Mouse (Mus musculus) heart, embryonic 15.5 days (tissue): ENCODE results near the gene Smtnl2. TPM values are rescaled to one million over a fixed set of nuclear protein-coding genes. Genes with fewer than 3 reads are reported as not detected.
"Not testable (repeated sequence)": the region's sequence is repeated elsewhere in the genome, so short reads cannot be mapped to it uniquely, and the experiment has no call there.

ENCODE experiments used
- ATAC-seq: fragments of 200-750 bp; cut with Nextera tagmentation; replicated peaks from 2 replicates; pipeline ENCODE4 v1.8.0; 2017; ENCODE audit warnings: low read depth, moderate TSS enrichment; ENCODE audit not compliant: insufficient number of reproducible peaks, insufficient read depth, low FRiP score
- H3K27ac ChIP-seq: fragments of 300-500 bp; sonication (generic); 2 replicates; pipeline ENCODE4 v1.5.1; 2015; ENCODE audit warnings: mild to moderate bottlenecking, inconsistent platforms
- H3K27me3 ChIP-seq: fragments of 300-500 bp; sonication (generic); 2 replicates; pipeline ENCODE4 v1.6.1; 2015; ENCODE audit warnings: inconsistent platforms
- H3K36me3 ChIP-seq: fragments of 300-500 bp; sonication (generic); 2 replicates; pipeline ENCODE4 v1.6.1; 2015; ENCODE audit warnings: mild to moderate bottlenecking, inconsistent platforms
- H3K4me1 ChIP-seq: fragments of 300-500 bp; sonication (generic); replicated peaks from 2 replicates; pipeline ENCODE4 v1.6.1; 2015; ENCODE audit warnings: inconsistent platforms
- H3K4me2 ChIP-seq: fragments of 300-500 bp; sonication (generic); 2 replicates; pipeline ENCODE4 v1.6.1; 2015; ENCODE audit warnings: inconsistent platforms, mild to moderate bottlenecking, moderate library complexity
- H3K4me3 ChIP-seq: fragments of 300-500 bp; sonication (generic); 2 replicates; pipeline ENCODE4 v1.5.1; 2015; ENCODE audit warnings: mild to moderate bottlenecking, inconsistent platforms
- H3K9ac ChIP-seq: fragments of 300-500 bp; sonication (generic); 2 replicates; pipeline ENCODE4 v1.6.1; 2015; ENCODE audit warnings: mild to moderate bottlenecking, inconsistent platforms
- H3K9me3 ChIP-seq: fragments of 300-500 bp; sonication (generic); replicated peaks from 2 replicates; pipeline ENCODE4 v1.6.1; 2016; ENCODE audit warnings: inconsistent platforms
- WGBS: fragments of 180-500 bp; shearing (Covaris S2); methylation state at CpG from one replicate; pipeline ENCODE4 v1.1.7; 2015; ENCODE audit warnings: mixed read lengths; 5-methylcytosine and 5-hydroxymethylcytosine counted together
- microRNA-seq: library from miRNA; unstranded; fragments of <30 nt; microRNA quantifications from one replicate; pipeline ENCODE4, GENCODE M21; 2016
- polyA plus RNA-seq: library from polyadenylated mRNA; unstranded; fragments of >200 nt; fragmentation: Nextera tagmentation; extraction: Ambion mirVana; gene quantifications from 2 replicates; pipeline ENCODE4 v1.2.1, GENCODE M21; 2015

The Smtnl2 gene
- polyA plus RNA-seq, 1 experiment from 2014 or later, result 114 TPM

DNA sequence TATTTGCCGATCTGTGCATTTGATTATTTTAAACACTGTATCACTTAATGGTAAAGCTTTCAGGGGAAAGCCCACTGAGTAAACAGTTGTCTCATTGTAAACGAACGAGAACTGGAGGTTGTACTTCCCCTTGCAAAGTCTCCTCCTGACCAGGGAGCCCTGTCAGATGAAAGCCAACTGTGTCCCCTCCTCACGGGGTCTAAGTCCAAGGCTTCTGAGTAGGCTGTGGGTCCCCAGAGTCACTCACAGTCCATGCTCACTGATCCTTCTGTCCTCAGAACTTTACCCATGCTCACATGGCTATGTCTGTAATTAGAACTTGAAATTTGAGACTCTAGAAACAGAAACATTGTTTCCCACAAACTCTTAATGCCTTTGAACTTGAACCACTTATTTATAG is 61.9 kb downstream of the Smtnl2 start:
- H3K9me3 ChIP-seq, result no peaks in the 10 kb centered on the region
- no peak overlapping the region for H3K27ac ChIP-seq
- no peaks in the 10 kb centered on the region for H3K36me3 ChIP-seq
- no peak overlapping the region for H3K4me3 ChIP-seq
- H3K9ac ChIP-seq, result no peak overlapping the region
- no peak overlapping the region for H3K4me2 ChIP-seq
- no peak for ATAC-seq
- no peaks in the 10 kb centered on the region for H3K4me1 ChIP-seq
- H3K27me3 ChIP-seq, result no peaks in the 10 kb centered on the region
- WGBS, result 74% methylated on average over 4 of the region's 4 CpGs

DNA sequence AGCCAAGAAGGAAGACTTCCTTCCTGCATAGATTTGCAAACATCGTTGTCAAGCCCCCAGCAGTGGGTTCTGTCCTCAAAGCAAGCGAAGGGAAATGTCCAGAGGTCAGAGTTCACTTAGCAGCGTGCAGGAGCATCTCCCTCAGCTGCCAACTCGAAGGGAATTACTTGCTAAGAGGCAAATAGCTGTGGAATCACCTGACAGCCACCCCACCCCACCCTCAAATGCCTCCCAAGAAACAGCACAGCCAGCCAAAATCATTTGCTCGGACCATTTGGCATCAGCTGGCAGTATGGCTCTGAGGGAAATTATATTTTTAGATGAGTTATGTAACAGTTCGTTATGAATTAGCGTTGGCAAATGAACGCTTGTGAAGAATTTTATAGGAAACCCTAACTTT is 62.5 kb downstream of the Smtnl2 start:
- no peak overlapping the region for H3K4me3 ChIP-seq
- WGBS, result 54% methylated on average over 8 of the region's 8 CpGs
- no peaks in the 10 kb centered on the region for H3K9me3 ChIP-seq
- H3K9ac ChIP-seq, result no peak overlapping the region
- H3K36me3 ChIP-seq, result no peaks in the 10 kb centered on the region
- H3K4me1 ChIP-seq, result no peaks in the 10 kb centered on the region
- no peak overlapping the region for H3K4me2 ChIP-seq
- H3K27ac ChIP-seq, result no peak overlapping the region
- no peak for ATAC-seq
- H3K27me3 ChIP-seq, result no peaks in the 10 kb centered on the region

DNA sequence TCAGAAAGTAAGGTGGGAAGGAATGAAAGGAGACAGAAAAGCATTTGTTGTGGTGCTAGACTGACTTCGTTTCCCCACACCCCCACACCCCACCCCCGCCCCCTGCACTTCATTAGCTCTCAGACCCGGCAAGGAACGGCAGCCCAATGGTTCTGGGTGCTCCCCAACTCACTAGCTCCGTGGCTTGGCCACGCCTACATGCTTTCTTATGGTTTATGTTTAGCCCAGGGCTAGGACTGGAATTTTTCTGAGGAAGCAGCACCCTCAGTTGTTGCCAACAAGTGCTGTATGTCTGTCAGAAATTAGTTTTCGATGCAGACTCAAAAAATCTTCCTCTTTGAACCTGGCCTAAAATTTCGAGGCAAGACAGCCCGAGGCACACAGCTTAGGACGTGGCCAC is 63.0 kb downstream of the Smtnl2 start:
- Histone ChIP-seq H3K36me3 (no peaks in the 10 kb centered on the region), H3K27ac (no peak overlapping the region)
- WGBS, result 52% methylated on average over 10 of the region's 10 CpGs

GRCm38 (mm10) chr11:72344486-72344885 is 67.0 kb downstream of the Smtnl2 start:
- 83% methylated on average over 11 of the region's 11 CpGs for WGBS
- H3K4me3 ChIP-seq, result no peak overlapping the region
- no peaks in the 10 kb centered on the region for H3K27me3 ChIP-seq
- no peak overlapping the region for H3K27ac ChIP-seq
- no peak overlapping the region for H3K9ac ChIP-seq
- no peak overlapping the region for H3K4me2 ChIP-seq
- no peak for ATAC-seq
- H3K36me3 ChIP-seq, result no peaks in the 10 kb centered on the region
- peaks cover 4% of the 10 kb centered on the region; the same call in 1 of the 2 replicates for H3K4me1 ChIP-seq
- no peaks in the 10 kb centered on the region for H3K9me3 ChIP-seq

More for the DNA sequence above, 63.0 kb downstream of the Smtnl2 start:
- H3K9me3 ChIP-seq, result no peaks in the 10 kb centered on the region
- H3K4me1 ChIP-seq, result no peaks in the 10 kb centered on the region
- H3K27me3 ChIP-seq, result no peaks in the 10 kb centered on the region
- no peak for ATAC-seq
- no peak overlapping the region for H3K9ac ChIP-seq
- no peak overlapping the region for H3K4me3 ChIP-seq
- no peak overlapping the region for H3K4me2 ChIP-seq

- Histone ChIP-seq H3K9me3 (no peaks in the 10 kb centered on the region), H3K4me2 (0 out of 2 replicates have a peak overlapping the region, but pooled peaks have one; percentile 13), H3K9ac (no peak overlapping the region), H3K4me1 (peaks cover 4% of the 10 kb centered on the region; the same call in 1 of the 2 replicates), H3K4me3 (no peak overlapping the region), H3K27me3 (no peaks in the 10 kb centered on the region), H3K36me3 (no peaks in the 10 kb centered on the region), H3K27ac (no peak overlapping the region)
- WGBS, result 20% methylated on average over 8 of the region's 8 CpGs
- ATAC-seq, result no peak
These were observed 67.6 kb downstream of the Smtnl2 start for GRCm38 (mm10) chr11:72343904-72344303.

DNA sequence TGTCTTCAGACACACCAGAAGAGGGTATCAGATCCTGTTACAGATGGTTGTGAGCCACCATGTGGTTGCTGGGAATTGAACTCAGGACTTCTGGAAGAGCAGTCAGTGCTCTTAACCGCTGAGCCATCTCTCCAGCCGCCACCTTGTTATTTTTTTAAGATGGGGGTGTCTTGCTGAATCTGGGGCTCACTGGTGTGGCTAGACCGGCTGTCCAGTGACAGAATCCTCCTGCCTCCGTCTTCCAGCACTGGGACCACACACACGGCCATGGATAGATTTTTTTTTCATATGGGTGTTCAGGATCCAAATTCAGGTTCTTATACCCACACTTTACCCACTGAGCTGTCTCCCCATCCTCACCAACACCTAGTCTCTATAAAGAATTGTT is 68.3 kb downstream of the Smtnl2 start:
- H3K4me1 ChIP-seq, H3K27ac ChIP-seq, H3K4me2 ChIP-seq, H3K9me3 ChIP-seq, ATAC-seq, H3K36me3 ChIP-seq, H3K27me3 ChIP-seq, H3K4me3 ChIP-seq, H3K9ac ChIP-seq: not testable (repeated sequence)
- WGBS, result 92% methylated on average over 5 of the region's 5 CpGs

DNA sequence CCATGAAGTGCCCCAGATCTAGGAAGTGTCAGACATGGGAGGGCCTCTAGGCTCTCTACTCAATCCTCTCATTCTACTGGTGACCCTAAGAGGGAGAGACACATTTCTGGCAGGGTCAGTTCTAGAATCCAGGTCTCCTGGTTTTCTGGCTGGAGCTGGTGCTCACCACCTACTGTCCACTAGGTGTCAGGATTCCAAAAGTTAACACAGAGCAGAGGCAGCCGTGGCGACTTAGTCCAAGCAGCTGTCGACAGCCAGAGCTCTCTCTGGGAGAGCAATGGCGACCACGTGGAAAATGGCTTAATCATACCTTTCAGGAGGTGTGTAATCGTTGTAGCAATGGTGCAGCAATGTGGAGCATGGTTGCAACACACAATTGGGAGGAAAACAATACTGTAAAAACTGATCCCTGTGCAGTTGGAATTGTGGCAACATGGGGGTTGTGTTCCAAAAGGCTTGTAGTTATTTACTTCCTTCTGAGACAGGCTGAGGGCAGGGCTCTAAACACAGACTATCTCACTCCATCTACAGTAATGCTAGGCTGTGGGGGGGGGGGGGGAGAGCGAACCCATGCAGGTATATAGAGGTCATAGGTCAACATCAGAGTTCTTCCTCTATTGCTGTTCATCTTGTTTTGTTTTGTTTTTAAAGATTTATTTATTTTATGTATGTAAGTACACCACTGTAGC is 68.8 kb downstream of the Smtnl2 start:
- 9% methylated on average over 7 of the region's 7 CpGs for WGBS
- no peaks in the 10 kb centered on the region for H3K36me3 ChIP-seq
- no peak overlapping the region for H3K27ac ChIP-seq
- H3K27me3 ChIP-seq, result no peaks in the 10 kb centered on the region
- no peak overlapping the region for H3K9ac ChIP-seq
- H3K4me3 ChIP-seq, result no peak overlapping the region
- peaks cover 4% of the 10 kb centered on the region; the same call in 1 of the 2 replicates for H3K4me1 ChIP-seq
- H3K9me3 ChIP-seq, result no peaks in the 10 kb centered on the region
- no peak overlapping the region for H3K4me2 ChIP-seq
- peak; percentile 64; the same call in 1 of the 2 replicates for ATAC-seq

GRCm38 (mm10) chr11:72339716-72340115 is 71.8 kb downstream of the Smtnl2 start:
- no peak overlapping the region for H3K9ac ChIP-seq
- 74% methylated on average over 4 of the region's 4 CpGs for WGBS
- H3K4me2 ChIP-seq, result no peak overlapping the region
- H3K36me3 ChIP-seq, result no peaks in the 10 kb centered on the region
- ATAC-seq, result no peak
- no peaks in the 10 kb centered on the region for H3K27me3 ChIP-seq
- H3K4me3 ChIP-seq, result no peak overlapping the region
- no peak overlapping the region for H3K27ac ChIP-seq
- no peaks in the 10 kb centered on the region for H3K9me3 ChIP-seq
- peaks cover 4% of the 10 kb centered on the region; the same call in 1 of the 2 replicates for H3K4me1 ChIP-seq

Small RNA genes within 50 kb of the gene (microRNA-seq; reads per million reads assigned to microRNA genes)
- gene Mir6338, result not detected

Other genes with a start within 250 kb of the Smtnl2 start
- 0.09 and 0.23 TPM in 2 replicates for gene Gm43951, start 204.9 kb downstream of the Smtnl2 start, polyA plus RNA-seq
- 6.1 and 6.8 TPM in 2 replicates for gene 4933427D14Rik, start 204.3 kb downstream of the Smtnl2 start, polyA plus RNA-seq
- gene Txndc17, start 204.2 kb downstream of the Smtnl2 start, polyA plus RNA-seq, result 147 and 151 TPM in 2 replicates
- gene Med31, start 196.1 kb downstream of the Smtnl2 start, polyA plus RNA-seq, result 28.2 and 29.4 TPM in 2 replicates
- 0.08 and 0.11 TPM in 2 replicates for gene Slc13a5, start 144.5 kb downstream of the Smtnl2 start, polyA plus RNA-seq
- 9.5 and 10.2 TPM in 2 replicates for gene Xaf1, start 110.1 kb downstream of the Smtnl2 start, polyA plus RNA-seq
- gene Fbxo39, start 97.3 kb downstream of the Smtnl2 start, polyA plus RNA-seq, result not detected in 2 replicates
- gene Tekt1, start 49.3 kb downstream of the Smtnl2 start, polyA plus RNA-seq, result 0.72 and 1.1 TPM in 2 replicates
- gene Ggt6, start 23.8 kb upstream of the Smtnl2 start, polyA plus RNA-seq, result 0.15 TPM in 1 of 2 replicates, not detected in the other
- 57.8 and 83.8 TPM in 2 replicates for gene Mybbp1a, start 29.6 kb upstream of the Smtnl2 start, polyA plus RNA-seq
- 2.8 and 3.2 TPM in 2 replicates for gene Spns2, start 78.2 kb upstream of the Smtnl2 start, polyA plus RNA-seq
- gene Spns3, start 138.8 kb upstream of the Smtnl2 start, polyA plus RNA-seq, result 0.14 and 0.80 TPM in 2 replicates
- 53.2 and 57.5 TPM in 2 replicates for gene Ube2g1, start 195.6 kb upstream of the Smtnl2 start, polyA plus RNA-seq